Comparison of ENCODE assay signal across 30 mouse cellular contexts in genomic region chr4:127423855-127424254, GRCm38 (mm10).
DNase-seq lines count a peak whose midpoint lies in the region; ATAC-seq lines count a peak whose summit lies in the region.
"Had no signal": no experiment of that assay in that cellular context is flagged by ENCODE, and none has a peak within 500 bp of the region (broad histone marks: within the 10 kb centered on the region; RNA-seq: fewer than 3 reads in every experiment).

No protein-coding gene starts in this region.

- WGBS in midbrain, embryonic 10.5 days: 64% methylated on average over 7 of the region's 7 CpGs
- WGBS in midbrain, embryonic 11.5 days: 50% methylated on average over 7 of the region's 7 CpGs
- 50% methylated on average over 7 of the region's 7 CpGs for WGBS in heart, embryonic 15.5 days
- WGBS in intestine, embryonic 16.5 days: 61% methylated on average over 7 of the region's 7 CpGs

- peaks cover 5% of the 10 kb centered on the region for H3K27me3 ChIP-seq in midbrain, embryonic 10.5 days (ENCODE audit: low read depth, poor library complexity, severe bottlenecking)
- H3K27me3 ChIP-seq in midbrain, embryonic 11.5 days (ENCODE audit: control insufficient read depth, insufficient read depth, low read length): no peaks in the 10 kb centered on the region
- H3K27me3 ChIP-seq in heart, embryonic 15.5 days: no peaks in the 10 kb centered on the region
- no peaks in the 10 kb centered on the region for H3K27me3 ChIP-seq in intestine, embryonic 16.5 days (replicated peaks; ENCODE audit: control insufficient read depth, insufficient read depth, low read length)
- H3K27me3 ChIP-seq: embryonic facial prominence, embryonic 12.5 days; hindbrain, embryonic 13.5 days; midbrain, embryonic 15.5 days; neural tube, embryonic 15.5 days had no signal

- peak; percentile 1 to 25 for DNase-seq in heart, adult 9 months (ENCODE audit: low spot score in 2 of 2)
- DNase-seq in heart, postnatal 25 days (ENCODE audit: low spot score): no peak
- DNase-seq in midbrain, embryonic 10.5 days (ENCODE audit: low spot score): peak; percentile 20
- DNase-seq in midbrain, embryonic 11.5 days (ENCODE audit: low spot score, missing footprints): no peak
- no peak for DNase-seq in left cerebral cortex, postnatal 4 days
- DNase-seq: adrenal gland, postnatal 14 days; cerebellum, adult 11-12 months; cerebellum, adult 9-11 months; gastrocnemius, postnatal 10 days; kidney, adult 9 months; kidney, postnatal 10 days; layer of hippocampus, postnatal 36 days; lung, adult 2 months; lung, postnatal 10 days; right cerebral cortex, adult 18-20 months; spleen, adult 18-20 months; thymus, postnatal 14 days had no signal

- H3K4me1 ChIP-seq in midbrain, embryonic 10.5 days: peaks cover 36% of the 10 kb centered on the region
- H3K4me1 ChIP-seq in midbrain, embryonic 11.5 days (ENCODE audit: control insufficient read depth, insufficient read depth, low read length): peaks cover 13% of the 10 kb centered on the region
- H3K4me1 ChIP-seq in heart, embryonic 15.5 days (replicated peaks): peaks cover 18% of the 10 kb centered on the region
- H3K4me1 ChIP-seq in intestine, embryonic 16.5 days (ENCODE audit: control insufficient read depth, insufficient read depth, low read length): peaks cover 6% of the 10 kb centered on the region

- no peaks in the 10 kb centered on the region for H3K36me3 ChIP-seq in midbrain, embryonic 10.5 days
- H3K36me3 ChIP-seq in midbrain, embryonic 11.5 days (ENCODE audit: control insufficient read depth, insufficient read depth, low read length): no peaks in the 10 kb centered on the region
- H3K36me3 ChIP-seq in heart, embryonic 15.5 days: no peaks in the 10 kb centered on the region
- H3K36me3 ChIP-seq in intestine, embryonic 16.5 days (ENCODE audit: control insufficient read depth, insufficient read depth, low read length): no peaks in the 10 kb centered on the region
- H3K36me3 ChIP-seq: embryonic facial prominence, embryonic 12.5 days; hindbrain, embryonic 13.5 days; limb, embryonic 10.5 days; limb, embryonic 15.5 days; midbrain, embryonic 15.5 days; neural tube, embryonic 15.5 days had no signal

- no peak for ATAC-seq in midbrain, embryonic 11.5 days (ENCODE audit: low FRiP score)
- peak; percentile 40; the same call in 1 of the 2 replicates for ATAC-seq in heart, embryonic 15.5 days (replicated peaks; ENCODE audit: insufficient number of reproducible peaks, insufficient read depth, low FRiP score, low read depth)
- ATAC-seq in intestine, embryonic 16.5 days: no peak
- ATAC-seq: CD4-positive, CD25-positive, alpha-beta regulatory T cell, adult 4 months; forebrain, embryonic 16.5 days; intestine, postnatal 0 days; midbrain, embryonic 15.5 days had no signal

- no peak overlapping the region for H3K4me2 ChIP-seq in midbrain, embryonic 11.5 days
- no peak overlapping the region for H3K4me2 ChIP-seq in heart, embryonic 15.5 days
- H3K4me2 ChIP-seq in intestine, embryonic 16.5 days (ENCODE audit: low read depth, low read length): no peak overlapping the region
- H3K4me2 ChIP-seq: embryonic facial prominence, embryonic 12.5 days; hindbrain, embryonic 13.5 days; limb, embryonic 15.5 days; midbrain, embryonic 15.5 days; neural tube, embryonic 15.5 days had no signal

- no peak overlapping the region for H3K4me3 ChIP-seq in midbrain, embryonic 10.5 days
- H3K4me3 ChIP-seq in midbrain, embryonic 11.5 days (ENCODE audit: low read depth, low read length): no peak overlapping the region
- no peak overlapping the region for H3K4me3 ChIP-seq in heart, embryonic 15.5 days
- H3K4me3 ChIP-seq in intestine, embryonic 16.5 days (ENCODE audit: low read length): no peak overlapping the region
- H3K4me3 ChIP-seq: embryonic facial prominence, embryonic 12.5 days; hindbrain, embryonic 13.5 days; limb, embryonic 10.5 days; limb, embryonic 15.5 days; midbrain, embryonic 15.5 days; neural tube, embryonic 15.5 days had no signal

- H3K27ac ChIP-seq in midbrain, embryonic 10.5 days (replicated peaks): no peak overlapping the region
- H3K27ac ChIP-seq in midbrain, embryonic 11.5 days (ENCODE audit: low read depth, low read length): no peak overlapping the region
- H3K27ac ChIP-seq in heart, embryonic 15.5 days: peak overlapping the region; percentile 8; the same call in 1 of the 2 replicates
- no peak overlapping the region for H3K27ac ChIP-seq in intestine, embryonic 16.5 days (ENCODE audit: low read length)
- H3K27ac ChIP-seq: embryonic facial prominence, embryonic 12.5 days; hindbrain, embryonic 13.5 days; limb, embryonic 10.5 days; limb, embryonic 15.5 days; liver, embryonic 14.5 days; macrophage; midbrain, embryonic 15.5 days; neural tube, embryonic 15.5 days had no signal

- intact Hi-C loops in heart, postnatal 25 days (cut with DNase I): no loop called here
- intact Hi-C loops in left cerebral cortex, postnatal 4 days (cut with DNase I): no loop called here

- no peak overlapping the region for H3K9ac ChIP-seq in midbrain, embryonic 11.5 days (ENCODE audit: low read length)
- no peak overlapping the region for H3K9ac ChIP-seq in heart, embryonic 15.5 days
- H3K9ac ChIP-seq in intestine, embryonic 16.5 days (ENCODE audit: low read depth, low read length): no peak overlapping the region
- H3K9ac ChIP-seq: embryonic facial prominence, embryonic 12.5 days; hindbrain, embryonic 13.5 days; limb, embryonic 15.5 days; liver, embryonic 14.5 days; midbrain, embryonic 15.5 days; neural tube, embryonic 15.5 days had no signal

- H3K9me3 ChIP-seq in midbrain, embryonic 10.5 days (replicated peaks): peaks cover 4% of the 10 kb centered on the region; the same call in 1 of the 2 replicates
- H3K9me3 ChIP-seq in midbrain, embryonic 11.5 days (ENCODE audit: control insufficient read depth, low read length): no peaks in the 10 kb centered on the region; the same call in 1 of the 2 replicates
- H3K9me3 ChIP-seq in heart, embryonic 15.5 days (replicated peaks): no peaks in the 10 kb centered on the region
- no peaks in the 10 kb centered on the region for H3K9me3 ChIP-seq in intestine, embryonic 16.5 days (ENCODE audit: control insufficient read depth, low read length)
- H3K9me3 ChIP-seq: embryonic facial prominence, embryonic 12.5 days; limb, embryonic 10.5 days; limb, embryonic 15.5 days; neural tube, embryonic 15.5 days had no signal

Comparison
In these comparisons a context has a peak if more than half of its experiments do, and no peak if none do; other contexts are left out.
1. DNase-seq: peak in heart, adult 9 months (2 of 2) and midbrain, embryonic 10.5 days (single experiment); none in heart, postnatal 25 days (single experiment), midbrain, embryonic 11.5 days (single experiment) and left cerebral cortex, postnatal 4 days (single experiment).